Mouse (Mus musculus) inflammation-experienced regulatory T-cells, adult 6 months (primary cell): Measurements from ENCODE around the gene Plcg2. TPM values are rescaled to one million over a fixed set of nuclear protein-coding genes. Genes with fewer than 3 reads are reported as not detected.

Source experiments
- ATAC-seq: one replicate; pipeline ENCODE4 v1.8.0; 2017
- polyA plus RNA-seq, 3 experiments: library from polyadenylated mRNA; unstranded; fragments of 100-300 nt; shearing (Covaris generic); gene quantifications; one replicate each; pipeline ENCODE4 v1.2.1; 2017

Plcg2 gene
- polyA plus RNA-seq, 3 experiments from 2014 or later = 0.11 to 0.40 (median 0.21) TPM

DNA sequence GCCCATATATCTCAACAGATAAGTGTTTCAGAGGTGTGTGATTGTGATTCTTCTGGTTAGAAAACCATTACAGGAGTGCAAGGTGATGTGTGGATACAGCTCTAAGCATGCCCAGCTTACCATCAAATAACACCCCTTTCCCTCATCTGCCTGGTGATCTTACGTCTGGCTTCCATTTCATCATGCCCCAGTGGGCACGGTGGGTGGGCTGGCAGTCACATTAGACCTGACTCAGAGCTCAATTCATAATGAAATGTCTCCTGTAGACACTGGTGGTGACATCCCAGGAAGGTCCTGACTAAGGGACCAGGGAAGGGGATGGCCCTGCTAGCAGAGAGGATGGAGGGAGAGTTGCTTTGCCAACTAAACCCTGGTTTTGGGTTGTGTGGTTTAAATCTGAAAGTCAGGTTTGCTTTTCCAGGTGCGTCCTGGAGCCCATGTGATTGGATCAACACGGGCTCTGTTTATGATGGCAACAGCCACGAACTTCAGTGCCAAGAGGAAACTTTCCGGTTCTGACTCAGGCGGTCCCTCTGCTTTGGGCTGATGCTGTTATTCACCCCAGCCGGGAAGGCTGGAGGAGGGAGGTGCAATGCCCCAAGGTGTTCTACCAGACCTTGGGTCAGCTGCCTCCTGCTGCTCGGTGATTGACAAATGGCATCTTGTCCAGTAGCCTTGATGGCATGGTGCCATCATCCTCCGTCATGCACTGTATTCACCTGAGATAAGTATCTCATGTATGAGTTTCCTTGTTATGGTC, 9.7 kb upstream of the Plcg2 start:
- ATAC-seq = no peak

DNA sequence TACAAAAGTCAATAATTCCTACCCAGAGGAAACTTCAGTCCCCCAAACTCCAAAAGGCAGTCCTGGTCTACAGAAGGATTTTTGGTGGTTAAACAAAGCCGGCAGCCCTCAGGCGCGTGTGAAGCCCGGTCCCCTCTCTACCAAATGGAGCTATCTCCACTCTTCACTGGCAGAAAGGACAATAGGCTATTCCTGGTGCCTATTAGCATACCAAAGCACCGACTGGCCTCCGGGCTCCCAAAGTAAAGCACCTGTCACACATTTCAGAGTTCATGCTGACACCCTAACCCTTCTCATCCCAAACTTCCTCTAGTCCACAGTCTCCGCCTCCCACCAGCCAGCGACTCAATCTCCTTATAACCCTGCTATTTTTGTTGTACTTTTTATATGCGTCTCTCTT, 4.5 kb upstream of the Plcg2 start:
- no peak for ATAC-seq

- ATAC-seq = no peak
These were observed 3.2 kb upstream of the Plcg2 start for GRCm38 (mm10) chr8:117494874-117495273.

DNA sequence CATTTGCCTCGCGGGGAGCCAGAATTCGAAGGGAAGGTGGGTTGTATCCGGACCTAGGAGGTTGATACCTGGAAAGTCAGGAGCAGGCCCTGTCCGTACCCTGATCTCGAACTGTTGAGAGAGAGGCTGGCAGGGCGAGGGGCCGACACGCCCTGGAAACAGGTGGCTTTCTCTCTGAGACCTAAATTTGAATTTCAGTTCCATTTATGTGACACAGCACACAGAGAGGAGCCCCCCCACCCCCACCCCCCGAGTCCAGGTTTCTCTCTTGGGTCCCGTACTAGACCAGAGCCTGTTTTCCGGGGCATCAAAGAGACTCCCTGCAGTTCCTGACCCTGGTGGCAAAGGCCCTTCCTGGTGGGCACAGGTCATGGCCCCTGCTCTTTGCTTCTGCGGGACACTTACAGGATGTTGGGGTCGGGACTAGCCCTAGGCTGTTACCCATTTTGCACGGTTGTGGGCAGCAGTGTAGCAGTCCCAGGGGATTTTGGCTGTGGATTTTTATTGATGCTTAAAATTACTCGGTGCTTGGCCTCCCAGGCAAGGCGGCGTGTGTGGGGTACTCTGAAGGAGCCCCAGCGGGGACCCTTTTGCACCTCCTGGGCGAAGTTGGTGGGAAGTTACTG, 937 bp downstream of the Plcg2 start:
- no peak for ATAC-seq

DNA sequence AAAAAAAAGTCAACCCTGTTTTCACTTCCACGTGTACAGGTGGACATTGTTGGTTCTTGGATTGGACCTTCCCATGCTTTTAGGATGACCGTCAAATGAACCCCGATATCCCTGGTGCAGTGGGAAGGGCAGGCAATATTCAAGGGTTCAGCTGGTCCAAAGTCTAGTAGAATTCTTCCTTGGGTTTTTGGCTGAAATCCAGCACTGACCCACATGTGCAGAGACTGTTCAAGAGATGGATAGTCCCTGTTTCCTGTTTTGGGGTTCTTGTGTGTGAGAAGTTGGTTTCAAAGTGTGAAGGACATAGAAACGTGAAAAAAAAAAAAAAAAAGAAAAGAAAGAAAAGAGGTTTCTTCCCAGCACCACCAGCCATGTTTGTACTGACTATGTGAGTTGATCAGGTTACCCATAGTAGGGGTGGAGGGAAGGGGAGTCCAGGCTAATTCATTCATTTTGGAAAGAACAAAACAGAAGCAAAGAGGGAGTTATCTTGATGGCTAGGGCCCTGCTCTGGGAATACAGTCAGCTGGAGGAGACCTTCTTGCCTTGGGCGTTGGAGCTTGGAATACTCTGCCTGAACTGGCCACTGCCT, 2.2 kb downstream of the Plcg2 start:
- ATAC-seq = no peak

- no peak for ATAC-seq
These were observed 3.2 kb downstream of the Plcg2 start for GRCm38 (mm10) chr8:117501323-117501722.

- ATAC-seq = no peak
These were observed 5.4 kb downstream of the Plcg2 start for GRCm38 (mm10) chr8:117503405-117504069.

GRCm38 (mm10) chr8:117507703-117508102, 9.6 kb downstream of the Plcg2 start:
- ATAC-seq = no peak

DNA sequence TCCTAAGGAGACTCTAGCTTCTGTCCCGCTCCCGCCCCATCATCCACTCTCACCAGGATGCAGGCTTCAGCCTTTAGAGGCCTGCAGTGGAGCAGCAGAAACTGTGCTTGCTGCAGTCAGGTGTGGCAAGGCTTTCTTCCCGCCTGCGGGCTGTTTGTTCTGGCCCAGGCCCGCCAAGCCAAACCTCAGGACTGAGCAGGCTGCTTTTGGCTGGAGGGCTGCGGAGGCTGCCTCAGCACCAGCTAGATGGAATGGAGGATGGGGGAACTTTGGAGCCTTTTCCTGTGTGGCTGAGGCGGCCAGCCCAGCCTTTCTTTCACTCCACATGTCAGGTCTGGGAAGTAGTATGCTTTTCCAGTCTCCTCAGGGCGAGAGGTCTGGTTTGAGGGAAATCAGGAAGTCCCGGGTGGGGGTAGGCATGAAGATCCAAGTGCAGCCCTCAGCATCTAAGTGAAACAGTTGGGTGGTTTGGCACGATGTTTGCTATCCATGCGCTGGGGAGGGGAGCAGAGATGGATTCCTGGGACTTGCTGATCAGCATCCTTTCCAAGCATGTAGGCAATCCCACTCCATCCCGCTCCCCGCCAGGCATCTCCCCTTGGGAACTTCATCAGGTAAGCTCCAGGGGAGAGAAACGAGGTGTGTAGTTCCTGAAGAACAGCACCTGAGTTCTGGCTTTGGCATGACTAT, 18.9 kb downstream of the Plcg2 start:
- ATAC-seq = no peak

DNA sequence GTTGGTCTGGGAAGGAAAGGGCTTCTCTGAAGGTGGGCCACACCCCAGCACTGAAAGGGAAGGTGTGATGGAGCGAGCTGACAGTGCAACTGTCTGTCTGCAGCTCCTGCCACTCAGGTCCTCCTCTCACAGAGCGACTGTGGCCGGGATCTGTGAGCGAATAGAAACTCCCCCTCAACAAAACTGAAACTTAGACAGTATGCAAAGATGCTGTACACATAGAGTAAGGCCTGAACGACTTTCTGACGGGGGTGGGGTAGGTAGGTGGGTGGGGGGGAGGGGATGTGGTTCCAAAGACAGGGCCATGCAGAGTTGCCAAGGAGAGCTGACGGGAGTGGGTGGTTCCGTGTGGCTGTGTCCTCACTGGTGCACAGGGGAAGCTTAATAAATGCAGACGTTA, 19.8 kb downstream of the Plcg2 start:
- no peak for ATAC-seq

GRCm38 (mm10) chr8:117518873-117519272, 20.8 kb downstream of the Plcg2 start:
- ATAC-seq = no peak

DNA sequence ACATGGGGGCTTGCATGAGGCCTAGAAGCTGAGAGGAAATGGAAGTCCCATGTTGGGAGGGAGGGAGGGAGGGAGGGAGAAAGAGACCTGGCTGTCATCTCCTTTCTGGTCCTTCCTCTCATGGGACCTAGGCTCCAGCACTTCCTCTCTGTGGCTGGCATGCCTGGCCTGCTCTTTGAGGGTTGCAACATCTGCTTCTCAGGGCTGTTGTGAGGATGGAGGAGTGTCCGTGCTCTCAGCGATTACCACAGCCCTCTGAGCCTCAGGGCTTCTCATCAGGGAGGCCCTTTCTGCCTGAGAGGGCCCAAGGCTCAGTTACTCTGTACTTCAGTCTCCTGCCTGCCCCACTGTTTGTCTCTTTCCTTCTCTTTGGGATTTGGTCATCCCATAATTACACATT, 28.1 kb downstream of the Plcg2 start:
- no peak for ATAC-seq

DNA sequence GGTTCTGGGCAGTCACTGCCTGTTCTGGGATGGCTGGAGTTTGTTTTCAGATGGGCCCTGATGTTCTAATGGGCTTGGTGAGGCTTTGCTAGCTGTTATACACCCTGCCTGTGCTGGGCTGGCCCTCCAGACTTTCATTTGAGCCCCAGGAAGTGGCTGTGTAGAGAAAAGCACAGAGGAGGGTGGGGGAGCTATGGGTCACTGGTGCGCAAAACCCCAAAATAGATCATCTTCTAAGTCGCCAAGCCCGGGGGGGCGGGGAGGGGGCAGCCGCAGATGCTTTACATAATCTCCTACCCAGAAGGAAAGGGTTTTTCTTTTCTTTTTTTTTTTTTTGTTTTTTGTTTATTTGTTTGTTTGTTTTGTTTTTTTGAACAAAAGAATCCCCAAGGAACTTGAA, 29.9 kb downstream of the Plcg2 start:
- ATAC-seq = no peak

DNA sequence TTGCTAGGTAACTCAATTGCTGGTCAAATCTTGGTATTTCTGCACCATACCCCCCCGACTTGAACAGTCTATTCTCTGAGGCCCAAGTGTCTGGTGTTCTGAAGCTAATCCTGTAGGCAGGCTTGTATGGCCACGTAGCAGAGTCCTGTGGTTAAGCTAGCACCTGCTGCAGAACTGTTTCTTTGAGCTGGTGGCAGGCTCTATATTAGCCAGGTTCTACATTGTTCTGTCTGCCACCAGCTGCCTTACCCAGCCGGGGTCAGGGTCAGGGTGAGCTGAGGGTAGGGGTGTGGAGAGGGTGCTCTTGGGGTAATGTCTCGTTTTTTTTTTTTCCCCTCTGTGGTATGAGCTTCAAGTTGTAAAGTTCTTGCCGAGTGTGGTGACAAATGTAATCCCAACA, 31.1 kb downstream of the Plcg2 start:
- ATAC-seq = no peak

DNA sequence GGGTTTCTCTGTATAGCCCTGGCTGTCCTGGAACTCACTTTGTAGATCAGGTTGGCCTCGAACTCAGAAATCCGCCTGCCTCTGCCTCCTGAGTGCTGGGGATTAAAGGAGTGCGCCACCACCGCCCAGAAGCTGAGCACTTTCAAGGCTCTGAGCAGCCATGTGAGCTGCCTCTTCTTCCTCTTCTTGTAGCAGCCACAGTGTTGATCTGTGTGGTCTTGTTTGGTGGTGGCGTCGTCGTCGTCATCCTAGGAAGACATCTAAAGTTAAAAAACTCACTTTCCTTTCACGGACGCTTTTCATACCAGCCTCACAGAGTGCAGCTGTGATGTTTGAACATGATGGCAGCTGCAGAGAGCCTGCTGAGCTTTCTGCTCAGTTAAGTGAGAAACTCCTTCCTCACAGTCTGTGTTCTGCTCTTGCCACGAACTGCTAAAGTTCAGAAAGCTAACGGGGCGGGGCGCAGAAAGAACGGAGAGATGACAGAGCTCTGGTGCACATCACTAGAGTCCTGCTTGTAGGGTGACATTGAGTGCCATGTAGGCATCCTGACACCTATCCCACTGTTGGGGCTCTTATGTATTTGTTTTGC, 34.4 kb downstream of the Plcg2 start:
- ATAC-seq = no peak

- no peak for ATAC-seq
These were observed 38.8 kb downstream of the Plcg2 start for GRCm38 (mm10) chr8:117536862-117537261.

DNA sequence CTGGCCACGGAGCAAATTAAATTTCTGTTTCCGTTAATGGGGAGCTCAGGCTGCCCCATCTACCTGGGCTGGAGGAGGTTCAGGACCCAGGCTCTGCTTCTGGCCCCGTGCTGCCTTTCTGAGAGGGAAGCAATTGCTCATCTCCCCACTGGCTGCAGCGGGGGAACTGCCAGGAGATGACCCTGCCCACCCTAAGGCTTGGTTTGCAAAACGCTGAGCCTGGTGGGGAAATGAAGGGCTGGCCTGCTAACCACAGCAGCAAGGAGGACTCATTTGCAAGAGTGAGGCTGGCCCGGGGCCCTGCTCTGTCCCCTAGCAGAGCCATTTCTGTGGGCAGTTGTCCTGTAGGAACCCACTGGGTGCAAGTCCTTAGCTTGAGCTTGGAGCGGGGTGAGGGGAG, 39.7 kb downstream of the Plcg2 start:
- ATAC-seq = no peak

DNA sequence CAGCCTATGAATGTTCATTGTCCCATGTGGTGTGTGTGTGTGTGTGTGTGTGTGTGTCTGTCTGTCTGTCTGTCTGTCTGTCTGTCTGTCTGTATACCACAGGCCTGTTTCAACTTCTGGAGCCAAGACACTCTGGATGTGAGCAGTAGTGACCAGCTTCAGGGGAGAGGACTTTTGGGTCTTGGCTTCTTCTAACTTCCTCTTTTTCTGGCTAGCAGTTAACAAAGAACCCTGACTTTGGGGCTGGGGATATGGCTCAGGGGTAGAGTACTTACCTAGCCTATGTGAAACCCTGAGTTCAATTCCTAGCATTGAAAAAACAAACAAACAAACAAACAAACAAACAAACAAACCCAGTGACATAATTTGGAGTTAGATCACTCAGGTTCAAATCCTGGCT, 44.9 kb downstream of the Plcg2 start:
- ATAC-seq = no peak

- no peak for ATAC-seq
These were observed 45.7 kb downstream of the Plcg2 start for GRCm38 (mm10) chr8:117543789-117544188.

DNA sequence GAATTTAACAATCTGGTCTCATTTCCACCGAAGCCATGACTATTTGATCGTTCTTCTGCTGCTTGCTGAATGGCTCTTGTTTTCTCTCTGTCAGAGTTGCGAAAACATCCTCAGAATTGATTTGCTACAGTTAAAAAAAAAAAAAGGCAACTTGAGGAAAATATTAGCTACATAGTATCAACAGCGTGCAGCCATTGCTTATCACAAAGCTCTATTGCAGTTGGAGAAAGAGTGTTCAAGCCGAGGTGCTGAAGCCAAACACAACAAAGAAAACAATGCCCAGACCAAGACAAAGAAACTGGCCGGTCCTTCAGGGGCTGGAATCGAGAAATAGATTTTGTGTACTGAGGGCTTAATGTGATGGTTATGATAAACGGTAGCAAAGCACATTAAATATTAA, 47.0 kb downstream of the Plcg2 start:
- ATAC-seq = no peak

GRCm38 (mm10) chr8:117546386-117546785, 48.3 kb downstream of the Plcg2 start:
- ATAC-seq = no peak

- ATAC-seq = no peak
These were observed 49.9 kb downstream of the Plcg2 start for GRCm38 (mm10) chr8:117547945-117548344.

DNA sequence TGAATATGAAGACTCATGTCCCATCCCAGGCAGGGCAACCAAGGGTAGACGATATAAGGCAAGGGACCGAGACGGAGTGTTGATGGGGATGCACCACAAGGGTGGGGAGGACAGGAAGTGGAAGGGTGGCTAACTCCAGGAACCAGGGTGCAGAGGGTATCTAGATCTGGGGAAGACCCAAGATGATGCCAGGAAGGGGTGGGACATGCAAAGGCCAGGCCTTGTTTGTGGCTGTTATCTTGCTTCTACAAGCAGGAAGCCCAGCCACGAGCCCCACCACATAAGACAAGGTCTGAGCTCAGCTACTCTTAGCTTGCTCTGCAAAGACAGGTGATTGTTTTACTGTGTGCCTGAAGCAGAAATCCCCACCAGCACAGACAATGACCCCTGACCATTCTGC, 50.4 kb downstream of the Plcg2 start:
- ATAC-seq = peak; percentile 82
